Mouse (Mus musculus): ENCODE results near the gene Pick1. TPM values are rescaled to one million over a fixed set of nuclear protein-coding genes. Genes with fewer than 3 reads are reported as not detected.

Pick1 gene
- polyA plus RNA-seq, 2 experiments, result 3.5 to 12.4 TPM

- H3K4me1 ChIP-seq (replicated peaks; ENCODE audit: control insufficient read depth in 2 of 2, insufficient read depth in 2 of 2, low read length in 1 of 2), result peaks cover 15 to 17% of the 10 kb centered on the region in 2 experiments
- H3K27me3 ChIP-seq (ENCODE audit: control insufficient read depth, insufficient read depth, low read length), result no peaks in the 10 kb centered on the region
- no peak for ATAC-seq (ENCODE audit: insufficient read depth)
- no peaks in the 10 kb centered on the region for H3K36me3 ChIP-seq (replicated peaks; ENCODE audit: control insufficient read depth, insufficient read depth, low read depth)
- H3K9ac ChIP-seq (replicated peaks), result no peak within 1 kb of the TSS
- 49% methylated on average over 10 of the region's 10 CpGs for WGBS (ENCODE audit: insufficient replicate concordance)
- H3K4me3 ChIP-seq (ENCODE audit: insufficient read depth in 1 of 2, low read depth in 2 of 2, low read length in 2 of 2), result peak within 1 kb of the TSS in 1 of 2 experiments; percentile 21; a peak in 1 of 4 replicates
- no peak within 1 kb of the TSS for H3K27ac ChIP-seq
- H3K4me2 ChIP-seq (ENCODE audit: low read depth), result peak within 1 kb of the TSS; percentile 39
- no peak for TF ChIP-seq CTCF (IDR thresholded peaks at IDR 0.05; ENCODE audit: low read depth)
- no peak for TF ChIP-seq EP300 (IDR thresholded peaks at IDR 0.05; ENCODE audit: low read depth)
- DNase-seq (ENCODE audit: low read depth in 3 of 3, low spot score in 3 of 3), result no peak
- no peaks in the 10 kb centered on the region for H3K9me3 ChIP-seq (ENCODE audit: control insufficient read depth, low read length)
These were observed 56.4 kb downstream of the Pick1 start, which contains the start of gene Baiap2l2 for GRCm38 (mm10) chr15:79285399-79285798. Gene Baiap2l2, minus strand, starts transcription at chr15:79285537.

DNA sequence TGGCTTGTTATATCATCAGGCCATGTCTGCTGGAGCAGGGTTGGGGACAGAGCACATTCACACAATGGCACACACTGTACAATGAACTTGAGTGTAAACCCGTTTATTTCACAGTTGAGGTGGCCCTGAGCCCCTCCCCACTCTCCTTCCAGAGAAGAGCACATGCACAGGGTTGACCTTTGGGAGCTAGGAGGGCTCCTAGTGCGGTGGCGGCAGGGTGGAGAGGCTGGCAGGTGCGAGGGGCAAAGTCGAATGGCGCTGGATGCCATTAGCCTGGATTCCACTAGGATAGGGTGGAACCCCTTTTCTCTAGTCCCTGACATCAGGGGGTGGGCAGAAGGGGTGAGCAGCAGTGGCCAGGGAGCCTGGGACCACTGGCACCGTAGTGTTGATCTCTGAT, 57.2 kb downstream of the Pick1 start:
- ATAC-seq (ENCODE audit: insufficient read depth), result no peak
- Histone ChIP-seq H3K4me2 (ENCODE audit: low read depth) (no peak overlapping the region), H3K4me1 (replicated peaks; ENCODE audit: control insufficient read depth in 2 of 2, insufficient read depth in 2 of 2, low read length in 1 of 2) (peaks cover 8 to 11% of the 10 kb centered on the region in 2 experiments), H3K27me3 (ENCODE audit: control insufficient read depth, insufficient read depth, low read length) (no peaks in the 10 kb centered on the region), H3K36me3 (replicated peaks; ENCODE audit: control insufficient read depth, insufficient read depth, low read depth) (no peaks in the 10 kb centered on the region), H3K9me3 (ENCODE audit: control insufficient read depth, low read length) (no peaks in the 10 kb centered on the region), H3K27ac (no peak overlapping the region), H3K9ac (replicated peaks) (no peak overlapping the region), H3K4me3 (ENCODE audit: insufficient read depth in 1 of 2, low read depth in 2 of 2, low read length in 2 of 2) (no peak overlapping the region)
- DNase-seq (ENCODE audit: low read depth in 3 of 3, low spot score in 3 of 3), result no peak
- 67% methylated on average over 7 of the region's 7 CpGs for WGBS (ENCODE audit: insufficient replicate concordance)
- TF ChIP-seq CTCF (IDR thresholded peaks at IDR 0.05; ENCODE audit: low read depth) (no peak), EP300 (IDR thresholded peaks at IDR 0.05; ENCODE audit: low read depth) (no peak)

GRCm38 (mm10) chr15:79287091-79287490, 58.1 kb downstream of the Pick1 start:
- Histone ChIP-seq H3K9me3 (ENCODE audit: control insufficient read depth, low read length) (no peaks in the 10 kb centered on the region), H3K9ac (replicated peaks) (no peak overlapping the region), H3K4me2 (ENCODE audit: low read depth) (no peak overlapping the region), H3K4me1 (replicated peaks; ENCODE audit: control insufficient read depth in 2 of 2, insufficient read depth in 2 of 2, low read length in 1 of 2) (peaks cover 0 to 2% of the 10 kb centered on the region in 2 experiments; a peak in 2 of 4 replicates), H3K36me3 (replicated peaks; ENCODE audit: control insufficient read depth, insufficient read depth, low read depth) (no peaks in the 10 kb centered on the region), H3K4me3 (ENCODE audit: insufficient read depth in 1 of 2, low read depth in 2 of 2, low read length in 2 of 2) (no peak overlapping the region), H3K27ac (no peak overlapping the region), H3K27me3 (ENCODE audit: control insufficient read depth, insufficient read depth, low read length) (no peaks in the 10 kb centered on the region)
- DNase-seq (ENCODE audit: low read depth in 3 of 3, low spot score in 3 of 3) (no peak), ATAC-seq (ENCODE audit: insufficient read depth) (no peak)
- WGBS (ENCODE audit: insufficient replicate concordance), result 78% methylated on average over 7 of the region's 7 CpGs
- TF ChIP-seq EP300 (IDR thresholded peaks at IDR 0.05; ENCODE audit: low read depth), result no peak

GRCm38 (mm10) chr15:79288387-79288786, 59.4 kb downstream of the Pick1 start:
- Histone ChIP-seq H3K9ac (replicated peaks) (no peak overlapping the region), H3K4me1 (replicated peaks; ENCODE audit: control insufficient read depth in 2 of 2, insufficient read depth in 2 of 2, low read length in 1 of 2) (no peaks in the 10 kb centered on the region), H3K9me3 (ENCODE audit: control insufficient read depth, low read length) (no peaks in the 10 kb centered on the region), H3K4me2 (ENCODE audit: low read depth) (no peak overlapping the region), H3K27ac (no peak overlapping the region), H3K27me3 (ENCODE audit: control insufficient read depth, insufficient read depth, low read length) (no peaks in the 10 kb centered on the region), H3K36me3 (replicated peaks; ENCODE audit: control insufficient read depth, insufficient read depth, low read depth) (no peaks in the 10 kb centered on the region), H3K4me3 (ENCODE audit: insufficient read depth in 1 of 2, low read depth in 2 of 2, low read length in 2 of 2) (no peak overlapping the region)
- no peak for ATAC-seq (ENCODE audit: insufficient read depth)
- TF ChIP-seq EP300 (IDR thresholded peaks at IDR 0.05; ENCODE audit: low read depth) (no peak), CTCF (IDR thresholded peaks at IDR 0.05; ENCODE audit: low read depth) (no peak)
- DNase-seq (ENCODE audit: low read depth in 3 of 3, low spot score in 3 of 3), result no peak
- WGBS (ENCODE audit: insufficient replicate concordance), result 67% methylated on average over 3 of the region's 3 CpGs

- H3K4me1 ChIP-seq (replicated peaks; ENCODE audit: control insufficient read depth in 2 of 2, insufficient read depth in 2 of 2, low read length in 1 of 2), result no peaks in the 10 kb centered on the region
- H3K4me3 ChIP-seq (ENCODE audit: insufficient read depth in 1 of 2, low read depth in 2 of 2, low read length in 2 of 2), result no peak overlapping the region
- no peaks in the 10 kb centered on the region for H3K27me3 ChIP-seq (ENCODE audit: control insufficient read depth, insufficient read depth, low read length)
- H3K4me2 ChIP-seq (ENCODE audit: low read depth), result no peak overlapping the region
- no peak overlapping the region for H3K9ac ChIP-seq (replicated peaks)
- no peaks in the 10 kb centered on the region for H3K9me3 ChIP-seq (ENCODE audit: control insufficient read depth, low read length)
- ATAC-seq (ENCODE audit: insufficient read depth) (no peak), DNase-seq (ENCODE audit: low read depth in 3 of 3, low spot score in 3 of 3) (no peak)
- no peak overlapping the region for H3K27ac ChIP-seq
- TF ChIP-seq CTCF (IDR thresholded peaks at IDR 0.05; ENCODE audit: low read depth) (no peak), EP300 (IDR thresholded peaks at IDR 0.05; ENCODE audit: low read depth) (no peak)
- H3K36me3 ChIP-seq (replicated peaks; ENCODE audit: control insufficient read depth, insufficient read depth, low read depth), result no peaks in the 10 kb centered on the region
- 75% methylated on average over 12 of the region's 12 CpGs for WGBS (ENCODE audit: insufficient replicate concordance)
These were observed 60.5 kb downstream of the Pick1 start for GRCm38 (mm10) chr15:79289441-79289840.

Data from liver, embryonic 14.5 days (tissue).